ENCODE assay signal across 17 mouse cellular contexts in genomic region chr1:131736494-131736893, GRCm38 (mm10). TPM values are rescaled to one million over a fixed set of nuclear protein-coding genes. Genes with fewer than 3 reads are reported as not detected.
A peak's percentile ranks its signal among the peaks of the same experiment; 100 is the strongest.
DNase-seq lines count a peak whose midpoint lies in the region; ATAC-seq lines count a peak whose summit lies in the region.
"Had no signal": no experiment of that assay in that cellular context is flagged by ENCODE, and none has a peak within 500 bp of the region (broad histone marks: within the 10 kb centered on the region; RNA-seq: fewer than 3 reads in every experiment).

No protein-coding gene starts in this region.

- H3K27ac ChIP-seq in embryonic facial prominence, embryonic 15.5 days (replicated peaks): 0 out of 2 replicates have a peak overlapping the region, but pooled peaks have one; percentile 11
- H3K27ac ChIP-seq in embryonic facial prominence, embryonic 10.5 days (replicated peaks): no peak overlapping the region
- peak overlapping the region; percentile 51 to 66 for H3K27ac ChIP-seq in heart, embryonic 14.5 days (replicated peaks in 1 of 2; ENCODE audit: control insufficient read depth in 1 of 2, insufficient read depth in 1 of 2, low read depth in 2 of 2, low read length in 2 of 2)
- H3K27ac ChIP-seq in stomach, embryonic 15.5 days: no peak overlapping the region; the same call in 1 of the 2 replicates
- H3K27ac ChIP-seq: hindbrain, embryonic 14.5 days; liver, embryonic 14.5 days had no signal

- no peaks in the 10 kb centered on the region; the same call in 1 of the 2 replicates for H3K4me1 ChIP-seq in embryonic facial prominence, embryonic 15.5 days
- H3K4me1 ChIP-seq in embryonic facial prominence, embryonic 10.5 days: peaks cover 7% of the 10 kb centered on the region; the same call in 1 of the 2 replicates
- H3K4me1 ChIP-seq in heart, embryonic 14.5 days (ENCODE audit: control insufficient read depth in 2 of 2, insufficient read depth in 2 of 2, low read length in 2 of 2): peaks cover 25 to 31% of the 10 kb centered on the region in 2 experiments
- 0 out of 2 replicates have a peak, but pooled peaks cover 3% of the 10 kb centered on the region for H3K4me1 ChIP-seq in stomach, embryonic 15.5 days

- H3K27me3 ChIP-seq in embryonic facial prominence, embryonic 15.5 days: no peaks in the 10 kb centered on the region
- H3K27me3 ChIP-seq in embryonic facial prominence, embryonic 10.5 days (replicated peaks; ENCODE audit: low read depth, poor library complexity, severe bottlenecking): no peaks in the 10 kb centered on the region
- no peaks in the 10 kb centered on the region for H3K27me3 ChIP-seq in heart, embryonic 14.5 days (ENCODE audit: control insufficient read depth, insufficient read depth, low read length)
- H3K27me3 ChIP-seq in stomach, embryonic 15.5 days (replicated peaks): no peaks in the 10 kb centered on the region
- H3K27me3 ChIP-seq: Patski had no signal

- no peak overlapping the region for H3K4me3 ChIP-seq in embryonic facial prominence, embryonic 15.5 days (replicated peaks)
- H3K4me3 ChIP-seq in embryonic facial prominence, embryonic 10.5 days: no peak overlapping the region
- no peak overlapping the region for H3K4me3 ChIP-seq in heart, embryonic 14.5 days (ENCODE audit: control insufficient read depth in 1 of 2, insufficient read depth in 1 of 2, low read depth in 1 of 2, low read length in 2 of 2)
- H3K4me3 ChIP-seq in stomach, embryonic 15.5 days (replicated peaks): no peak overlapping the region

- H3K9me3 ChIP-seq in embryonic facial prominence, embryonic 15.5 days (replicated peaks): no peaks in the 10 kb centered on the region
- H3K9me3 ChIP-seq in embryonic facial prominence, embryonic 10.5 days: no peaks in the 10 kb centered on the region
- H3K9me3 ChIP-seq in heart, embryonic 14.5 days (ENCODE audit: control insufficient read depth, low read length): no peaks in the 10 kb centered on the region
- H3K9me3 ChIP-seq in stomach, embryonic 15.5 days: no peaks in the 10 kb centered on the region

- H3K4me2 ChIP-seq in embryonic facial prominence, embryonic 15.5 days (replicated peaks): no peak overlapping the region
- H3K4me2 ChIP-seq in heart, embryonic 14.5 days (ENCODE audit: low read length): peak overlapping the region; percentile 29
- no peak overlapping the region for H3K4me2 ChIP-seq in stomach, embryonic 15.5 days
- H3K4me2 ChIP-seq: hindbrain, embryonic 14.5 days had no signal

- ATAC-seq in embryonic facial prominence, embryonic 15.5 days (ENCODE audit: insufficient number of reproducible peaks, low FRiP score, low TSS enrichment, low read depth): no peak
- ATAC-seq in heart, embryonic 14.5 days (ENCODE audit: insufficient number of reproducible peaks, insufficient read depth, low FRiP score, low read depth): no peak
- ATAC-seq in stomach, embryonic 15.5 days (ENCODE audit: insufficient read depth, low FRiP score, low read depth): peak; percentile 67
- ATAC-seq: activated CD4-positive, CD25-positive, alpha-beta regulatory T cell, adult 4 months had no signal

- H3K36me3 ChIP-seq in embryonic facial prominence, embryonic 15.5 days: no peaks in the 10 kb centered on the region
- H3K36me3 ChIP-seq in embryonic facial prominence, embryonic 10.5 days (replicated peaks): no peaks in the 10 kb centered on the region
- H3K36me3 ChIP-seq in heart, embryonic 14.5 days (ENCODE audit: control insufficient read depth, insufficient read depth, low read length): no peaks in the 10 kb centered on the region
- H3K36me3 ChIP-seq in stomach, embryonic 15.5 days: no peaks in the 10 kb centered on the region

- no peak overlapping the region for H3K9ac ChIP-seq in embryonic facial prominence, embryonic 15.5 days
- H3K9ac ChIP-seq in heart, embryonic 14.5 days (ENCODE audit: low read length): no peak overlapping the region
- H3K9ac ChIP-seq in stomach, embryonic 15.5 days: no peak overlapping the region
- H3K9ac ChIP-seq: hindbrain, embryonic 14.5 days; liver, embryonic 14.5 days had no signal

- intact Hi-C loops in heart, postnatal 14 days (cut with DNase I): no loop called here

- no peak for DNase-seq in embryonic facial prominence, embryonic 10.5 days (ENCODE audit: low spot score)
- DNase-seq in heart, postnatal 14 days: no peak
- peak; percentile 59 for DNase-seq in MEL-GATA-1-ER (ENCODE audit: extremely low read depth, low read depth)
- DNase-seq in embryo, embryonic 9.5 days (ENCODE audit: extremely low spot score): no peak
- no peak for DNase-seq in thymus, postnatal 0 days (ENCODE audit: low spot score)

- 82% methylated on average over 9 of the region's 9 CpGs for WGBS in embryonic facial prominence, embryonic 15.5 days
- WGBS in embryonic facial prominence, embryonic 10.5 days: 88% methylated on average over 9 of the region's 9 CpGs
- WGBS in heart, embryonic 14.5 days: 9% methylated on average over 9 of the region's 9 CpGs
- 68% methylated on average over 9 of the region's 9 CpGs for WGBS in stomach, embryonic 15.5 days

RNA-seq across cellular contexts. Expression of gene Slc26a9, which starts 7.3 kb away (rescaled TPM):
- polyA plus RNA-seq in embryonic facial prominence, embryonic 15.5 days (2015; fragmentation: Nextera tagmentation; extraction: Ambion mirVana): 0.28 and 0.72 TPM in 2 replicates
- polyA plus RNA-seq in embryonic facial prominence, embryonic 10.5 days (2016; fragmentation: Nextera tagmentation; extraction: Ambion mirVana): 0.73 TPM in 1 of 2 replicates, not detected in the other
- polyA plus RNA-seq in heart, embryonic 14.5 days (2014; fragmentation: Nextera tagmentation; extraction: Ambion mirVana): 0.07 and 0.23 TPM in 2 replicates
- not detected for total RNA-seq in heart, postnatal 14 days (2021)
- polyA plus RNA-seq in stomach, embryonic 15.5 days (2015; fragmentation: Nextera tagmentation; extraction: Ambion mirVana): 5.1 and 7.6 TPM in 2 replicates
- 0.08 and 0.14 TPM in 2 replicates for polyA plus RNA-seq in thymus, postnatal 0 days (2015; fragmentation: Nextera tagmentation; extraction: Ambion mirVana)
- total RNA-seq: adrenal gland, postnatal 36 days had no signal
- polyA plus RNA-seq: activated CD4-positive, CD25-positive, alpha-beta regulatory T cell, adult 4 months; forebrain, embryonic 11.5 days; limb, embryonic 11.5 days; neural tube, embryonic 11.5 days; small intestine, adult 2 months had no signal

RNA-seq across cellular contexts. Expression of gene Rab7b, which starts 48.0 kb away (rescaled TPM):
- 17.0 and 19.2 TPM in 2 replicates for polyA plus RNA-seq in embryonic facial prominence, embryonic 15.5 days (2015; fragmentation: Nextera tagmentation; extraction: Ambion mirVana)
- 0.64 and 0.91 TPM in 2 replicates for polyA plus RNA-seq in embryonic facial prominence, embryonic 10.5 days (2016; fragmentation: Nextera tagmentation; extraction: Ambion mirVana)
- 2.0 and 2.3 TPM in 2 replicates for polyA plus RNA-seq in heart, embryonic 14.5 days (2014; fragmentation: Nextera tagmentation; extraction: Ambion mirVana)
- 1 to 10 TPM; 4.2 to 4.5 TPM for total RNA-seq in heart, postnatal 14 days (2021)
- 6.8 and 8.6 TPM in 2 replicates for polyA plus RNA-seq in stomach, embryonic 15.5 days (2015; fragmentation: Nextera tagmentation; extraction: Ambion mirVana)
- 3.8 and 4.2 TPM in 2 replicates for polyA plus RNA-seq in thymus, postnatal 0 days (2015; fragmentation: Nextera tagmentation; extraction: Ambion mirVana)
- polyA plus RNA-seq: activated CD4-positive, CD25-positive, alpha-beta regulatory T cell, adult 4 months had no signal

Comparison
In these comparisons a context has a peak if more than half of its experiments do, and no peak if none do; other contexts are left out.
1. H3K27ac ChIP-seq: peak in embryonic facial prominence, embryonic 15.5 days (single experiment) and heart, embryonic 14.5 days (2 of 2); none in embryonic facial prominence, embryonic 10.5 days (single experiment) and stomach, embryonic 15.5 days (single experiment).